Mouse (Mus musculus) liver, embryonic 14.5 days (tissue): ENCODE measurements at regions not wholly inside any gene's neighbourhood (a gene's known extent, or its start where the extent isn't known, plus 50 kb on each side); places are given as distances from the start of the nearest gene placed in this dataset.

Experiments used
- CTCF ChIP-seq: IDR thresholded peaks from 2 replicates; pipeline ENCODE4 v1.5.1; 2016; ENCODE audit warnings: antibody characterized with exemption, low read depth, control low read depth
- EP300 ChIP-seq: IDR thresholded peaks from 2 replicates; pipeline ENCODE4 v1.6.1; 2016; ENCODE audit warnings: antibody characterized with exemption, low read depth

DNA sequence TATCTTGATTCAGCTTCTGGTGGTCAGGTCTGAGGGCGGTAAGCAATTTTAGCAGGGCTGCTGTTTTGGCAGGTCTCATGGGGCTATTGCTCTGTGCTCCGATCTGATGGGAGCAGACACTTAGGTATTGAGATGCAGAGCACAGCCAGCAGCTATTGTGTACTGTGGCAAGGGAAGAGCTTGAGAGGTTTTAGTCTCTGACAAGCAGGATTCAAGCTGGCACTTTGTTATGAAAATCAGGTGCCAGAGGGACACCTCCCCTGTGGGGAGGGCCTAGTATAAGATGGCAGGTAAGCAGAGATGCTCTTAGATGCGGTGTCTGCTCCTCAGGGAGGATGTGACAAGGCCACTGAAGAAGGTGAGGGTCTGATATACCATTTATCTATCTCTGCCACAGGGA is 343.3 kb downstream of the Samd5 start:
- TF ChIP-seq CTCF (no peak), EP300 (no peak)
